Mouse (Mus musculus): ENCODE results near the gene Spa17.

DNA sequence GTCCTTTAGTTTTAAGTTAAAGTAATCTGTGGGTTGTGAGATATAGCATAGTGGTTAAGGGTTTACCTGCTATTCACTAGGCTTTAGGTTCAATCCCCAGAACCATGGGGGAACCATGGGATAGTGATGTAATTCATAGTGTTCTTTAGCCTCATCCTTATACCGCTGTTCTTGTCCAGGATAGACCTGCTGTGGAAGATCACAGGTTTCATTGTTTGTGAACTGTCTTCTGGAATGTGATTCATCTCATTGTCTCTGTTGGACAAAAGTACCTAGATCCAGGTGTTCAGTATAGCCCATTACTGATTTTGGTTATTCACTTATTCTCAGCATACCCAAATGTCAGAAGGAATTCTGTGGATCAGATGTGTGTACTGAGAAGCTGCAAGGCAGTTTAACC is 13.7 kb upstream of the Spa17 start:
- no peak for TF ChIP-seq CTCF (IDR thresholded peaks at IDR 0.05; ENCODE audit: low read depth, low read length)
- TF ChIP-seq POLR2A (IDR thresholded peaks at IDR 0.05; ENCODE audit: extremely low read depth, insufficient read depth, low read length) = no peak

Measured in liver, adult 2 months (tissue).